Mouse (Mus musculus) liver, embryonic 12.5 days (tissue): Measurements from ENCODE around the gene Rxfp1. TPM values are rescaled to one million over a fixed set of nuclear protein-coding genes. Genes with fewer than 3 reads are reported as not detected.

ENCODE experiments used
- polyA plus RNA-seq: library from polyadenylated mRNA; unstranded; fragments of >200 nt; fragmentation: Nextera tagmentation; extraction: Ambion mirVana; gene quantifications from 2 replicates; pipeline ENCODE4 v1.2.1, GENCODE M21; 2016

Gene Rxfp1
- polyA plus RNA-seq, 1 experiment from 2014 or later, result 0.02 TPM

Other genes starting within 250 kb of the Rxfp1 start
- gene Fnip2, start 170.1 kb downstream of the Rxfp1 start, polyA plus RNA-seq, result 8.0 and 8.3 TPM in 2 replicates
- gene Ppid, start 146.5 kb downstream of the Rxfp1 start, polyA plus RNA-seq, result 208 and 214 TPM in 2 replicates
- gene 4930579G24Rik, start 108.8 kb downstream of the Rxfp1 start, polyA plus RNA-seq, result 23.7 and 23.8 TPM in 2 replicates
- gene Etfdh, start 108.4 kb downstream of the Rxfp1 start, polyA plus RNA-seq, result 39.2 and 41.1 TPM in 2 replicates
- gene Tmem144, start 114.9 kb upstream of the Rxfp1 start, polyA plus RNA-seq, result 2.2 and 2.5 TPM in 2 replicates
- 3.9 and 4.2 TPM in 2 replicates for gene Fam198b, start 146.7 kb upstream of the Rxfp1 start, polyA plus RNA-seq